Mouse (Mus musculus) stomach, embryonic 15.5 days (tissue): ENCODE data around the gene Mnx1. TPM values are rescaled to one million over a fixed set of nuclear protein-coding genes. Genes with fewer than 3 reads are reported as not detected.

Source experiments
- ATAC-seq: fragments of 200-750 bp; cut with Nextera tagmentation; 2 replicates; pipeline ENCODE4 v1.8.0; 2017; ENCODE audit warnings: low read depth, moderate number of reproducible peaks, moderate TSS enrichment; ENCODE audit not compliant: insufficient read depth, low FRiP score
- H3K27ac ChIP-seq: fragments of 300-500 bp; sonication (generic); 2 replicates; pipeline ENCODE4 v1.5.1; 2015; ENCODE audit warnings: mild to moderate bottlenecking, inconsistent platforms
- H3K27me3 ChIP-seq: fragments of 300-500 bp; sonication (generic); replicated peaks from 2 replicates; pipeline ENCODE4 v1.6.1; 2015; ENCODE audit warnings: inconsistent platforms
- H3K36me3 ChIP-seq: fragments of 300-500 bp; sonication (generic); 2 replicates; pipeline ENCODE4 v1.6.1; 2015; ENCODE audit warnings: inconsistent platforms
- H3K4me1 ChIP-seq: fragments of 300-500 bp; sonication (generic); 2 replicates; pipeline ENCODE4 v1.6.1; 2015; ENCODE audit warnings: inconsistent platforms
- H3K4me2 ChIP-seq: fragments of 300-500 bp; sonication (generic); 2 replicates; pipeline ENCODE4 v1.6.1; 2015; ENCODE audit warnings: mild to moderate bottlenecking, inconsistent platforms
- H3K4me3 ChIP-seq: fragments of 300-500 bp; sonication (generic); replicated peaks from 2 replicates; pipeline ENCODE4 v1.5.1; 2015; ENCODE audit warnings: inconsistent platforms
- H3K9ac ChIP-seq: fragments of 300-500 bp; sonication (generic); 2 replicates; pipeline ENCODE4 v1.6.1; 2015; ENCODE audit warnings: inconsistent platforms
- H3K9me3 ChIP-seq: fragments of 300-500 bp; sonication (generic); 2 replicates; pipeline ENCODE4 v1.6.1; 2016; ENCODE audit warnings: inconsistent platforms
- WGBS: fragments of 180-500 bp; shearing (Covaris S2); methylation state at CpG from one replicate; pipeline ENCODE4 v1.1.7; 2015; 5-methylcytosine and 5-hydroxymethylcytosine counted together
- polyA plus RNA-seq: library from polyadenylated mRNA; unstranded; fragments of >200 nt; fragmentation: Nextera tagmentation; extraction: Ambion mirVana; gene quantifications from 2 replicates; pipeline ENCODE4 v1.2.1, GENCODE M21; 2015

The Mnx1 gene
- polyA plus RNA-seq, 1 experiment from 2014 or later = 3.1 TPM

DNA sequence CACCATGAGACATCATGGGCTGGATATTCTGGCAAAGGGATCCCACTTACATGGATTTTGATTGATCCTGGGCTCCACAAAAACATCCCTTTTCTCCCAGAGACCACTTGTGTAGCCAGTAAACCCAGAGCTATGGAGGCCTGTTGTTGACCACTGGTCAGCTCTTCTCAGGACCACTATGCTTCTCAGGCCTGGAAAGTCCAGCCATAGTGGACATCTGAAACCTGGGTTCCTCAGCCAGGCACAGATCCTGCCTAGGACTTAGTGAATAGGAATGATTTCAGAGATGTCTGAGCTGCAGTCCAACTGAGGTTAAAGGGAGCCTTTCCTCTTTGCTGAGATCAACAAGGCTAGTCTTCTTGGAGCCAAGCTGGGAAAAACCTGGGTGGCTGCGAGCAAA lies 2.2 kb downstream of the Mnx1 start:
- Histone ChIP-seq H3K27ac (no peak overlapping the region), H3K27me3 (peaks cover 74% of the 10 kb centered on the region), H3K36me3 (no peaks in the 10 kb centered on the region), H3K4me3 (peak overlapping the region; percentile 49), H3K4me1 (0 out of 2 replicates have a peak, but pooled peaks cover 13% of the 10 kb centered on the region), H3K9ac (no peak overlapping the region), H3K4me2 (peak overlapping the region; percentile 74), H3K9me3 (no peaks in the 10 kb centered on the region)
- no peak for ATAC-seq
- WGBS = 13% methylated on average over 1 of the region's 1 CpGs

DNA sequence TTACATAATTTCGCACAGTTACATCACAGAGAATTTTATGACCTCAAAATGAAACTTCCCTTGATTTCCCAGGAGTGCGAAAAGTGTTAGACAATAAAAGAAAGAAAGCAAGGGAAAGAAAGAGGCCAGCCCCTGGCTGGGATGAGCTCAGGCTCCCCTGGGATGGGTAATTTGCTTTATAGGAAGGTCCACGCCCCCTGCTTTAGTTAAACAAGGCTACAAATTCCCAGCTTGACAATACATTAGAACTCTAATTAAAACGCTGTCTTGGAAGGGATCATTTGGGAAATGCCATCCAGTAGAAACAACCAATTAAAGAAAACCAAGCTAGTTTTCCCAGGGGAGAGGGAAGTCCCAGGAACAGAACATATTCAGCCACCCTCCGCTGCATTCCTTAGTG lies 2.7 kb downstream of the Mnx1 start:
- H3K4me3 ChIP-seq = peak overlapping the region; percentile 49
- H3K9me3 ChIP-seq = no peaks in the 10 kb centered on the region
- no peak for ATAC-seq
- peaks cover 74% of the 10 kb centered on the region for H3K27me3 ChIP-seq
- H3K27ac ChIP-seq = no peak overlapping the region
- 0 out of 2 replicates have a peak, but pooled peaks cover 13% of the 10 kb centered on the region for H3K4me1 ChIP-seq
- peak overlapping the region; percentile 74 for H3K4me2 ChIP-seq
- WGBS = 13% methylated on average over 5 of the region's 5 CpGs
- no peak overlapping the region for H3K9ac ChIP-seq
- H3K36me3 ChIP-seq = no peaks in the 10 kb centered on the region

DNA sequence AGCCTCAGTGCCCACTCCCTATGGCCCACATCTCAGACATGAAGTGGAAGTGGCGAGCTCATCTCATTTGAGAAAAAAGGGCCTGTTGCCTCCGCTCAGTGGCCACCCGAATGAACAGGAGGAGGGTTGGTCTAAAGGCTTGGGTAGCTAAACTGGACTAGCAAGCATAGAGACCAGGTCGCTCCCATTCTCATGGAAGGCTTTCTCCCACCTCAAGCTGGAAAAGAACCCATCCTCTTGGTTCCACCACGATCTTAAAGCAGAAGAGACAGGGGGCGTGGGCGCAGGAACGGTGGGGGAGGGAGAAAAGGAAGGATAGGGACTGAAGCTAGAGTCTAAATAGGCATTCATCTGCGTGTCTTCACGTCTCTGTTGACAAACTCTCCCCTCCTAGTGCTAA lies 3.2 kb downstream of the Mnx1 start:
- Histone ChIP-seq H3K4me1 (0 out of 2 replicates have a peak, but pooled peaks cover 13% of the 10 kb centered on the region), H3K27ac (no peak overlapping the region), H3K27me3 (peaks cover 71% of the 10 kb centered on the region), H3K36me3 (no peaks in the 10 kb centered on the region), H3K9me3 (no peaks in the 10 kb centered on the region), H3K4me3 (peak overlapping the region; percentile 49; the same call in 1 of the 2 replicates), H3K4me2 (peak overlapping the region; percentile 74; the same call in 1 of the 2 replicates), H3K9ac (no peak overlapping the region)
- no peak for ATAC-seq
- 12% methylated on average over 10 of the region's 10 CpGs for WGBS

DNA sequence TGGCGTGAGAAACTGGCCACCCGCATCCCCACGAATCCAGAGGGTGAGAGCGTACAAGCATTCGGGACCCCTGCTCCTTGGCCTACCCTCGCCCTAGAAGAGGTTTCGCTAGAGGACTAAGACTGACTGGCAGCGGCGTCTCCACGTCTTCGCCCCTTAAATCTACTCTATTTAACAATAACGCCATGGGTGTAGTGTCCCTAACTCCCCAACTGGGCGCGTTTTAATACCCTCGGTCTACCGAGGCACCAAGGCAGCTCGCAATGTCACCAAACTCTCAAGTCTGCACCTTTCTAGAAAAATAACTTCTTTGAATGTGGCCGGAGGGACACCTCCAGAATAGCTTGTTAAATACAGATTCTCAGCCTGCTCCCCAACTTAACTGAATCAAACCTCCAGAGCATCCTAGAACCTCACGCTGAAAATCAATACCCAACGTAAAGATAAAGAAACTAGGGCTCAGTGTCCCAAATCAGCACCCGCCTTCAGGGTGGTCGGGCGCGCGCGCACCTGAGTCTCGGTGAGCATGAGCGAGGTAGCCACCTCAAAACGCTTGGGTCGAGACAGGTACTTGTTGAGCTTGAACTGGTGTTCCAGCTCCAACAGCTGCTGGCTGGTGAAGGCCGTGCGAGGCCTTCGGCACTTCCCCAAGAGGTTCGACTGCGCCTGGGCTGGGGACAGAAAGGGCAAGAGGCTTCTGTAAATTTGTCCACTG lies 3.9 kb downstream of the Mnx1 start:
- no peaks in the 10 kb centered on the region for H3K9me3 ChIP-seq
- no peaks in the 10 kb centered on the region for H3K36me3 ChIP-seq
- no peak overlapping the region for H3K9ac ChIP-seq
- no peak for ATAC-seq
- H3K4me3 ChIP-seq = peak overlapping the region; percentile 49; the same call in 1 of the 2 replicates
- H3K4me1 ChIP-seq = 0 out of 2 replicates have a peak, but pooled peaks cover 13% of the 10 kb centered on the region
- H3K4me2 ChIP-seq = peak overlapping the region; percentile 74
- H3K27me3 ChIP-seq = peaks cover 73% of the 10 kb centered on the region
- no peak overlapping the region for H3K27ac ChIP-seq
- 9% methylated on average over 35 of the region's 35 CpGs for WGBS

DNA sequence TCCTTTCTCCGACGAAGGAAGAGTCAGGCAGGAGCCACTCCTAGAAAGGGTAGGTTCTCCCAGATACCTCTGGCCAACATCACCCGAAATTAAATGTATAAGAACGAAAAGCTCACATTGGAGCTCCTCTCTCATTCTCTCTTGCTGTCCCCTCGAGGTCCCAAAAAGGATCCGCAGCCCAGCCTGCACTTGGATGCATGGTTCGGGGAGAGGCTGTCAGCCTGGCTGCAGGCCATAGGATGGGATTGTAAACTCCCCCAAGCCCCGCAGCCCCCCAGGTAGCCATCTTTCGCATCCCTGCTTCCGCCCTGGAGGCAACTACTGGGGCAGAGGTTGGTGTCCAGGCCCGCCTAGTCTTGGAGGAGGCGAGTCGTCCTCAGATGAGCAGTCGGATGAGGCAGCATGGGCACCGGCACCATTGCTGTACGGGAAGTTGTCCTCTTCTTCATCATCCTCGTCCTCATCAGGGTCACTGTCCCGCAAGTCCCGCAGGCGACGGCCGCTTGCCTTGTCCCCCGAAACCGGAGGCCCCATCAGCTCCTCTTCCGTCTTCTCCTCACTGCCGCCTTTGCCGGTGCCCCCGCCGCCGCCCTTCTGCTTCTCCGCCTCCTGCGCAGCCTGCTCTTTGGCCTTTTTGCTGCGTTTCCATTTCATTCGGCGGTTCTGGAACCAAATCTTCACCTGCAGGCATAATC lies 4.6 kb downstream of the Mnx1 start:
- no peaks in the 10 kb centered on the region for H3K36me3 ChIP-seq
- H3K4me3 ChIP-seq = peak overlapping the region; percentile 49; the same call in 1 of the 2 replicates
- H3K9me3 ChIP-seq = no peaks in the 10 kb centered on the region
- no peak overlapping the region for H3K9ac ChIP-seq
- peaks cover 72% of the 10 kb centered on the region for H3K27me3 ChIP-seq
- 10% methylated on average over 35 of the region's 35 CpGs for WGBS
- peak overlapping the region; percentile 74 for H3K4me2 ChIP-seq
- H3K4me1 ChIP-seq = 0 out of 2 replicates have a peak, but pooled peaks cover 12% of the 10 kb centered on the region
- no peak overlapping the region for H3K27ac ChIP-seq
- no peak for ATAC-seq

DNA sequence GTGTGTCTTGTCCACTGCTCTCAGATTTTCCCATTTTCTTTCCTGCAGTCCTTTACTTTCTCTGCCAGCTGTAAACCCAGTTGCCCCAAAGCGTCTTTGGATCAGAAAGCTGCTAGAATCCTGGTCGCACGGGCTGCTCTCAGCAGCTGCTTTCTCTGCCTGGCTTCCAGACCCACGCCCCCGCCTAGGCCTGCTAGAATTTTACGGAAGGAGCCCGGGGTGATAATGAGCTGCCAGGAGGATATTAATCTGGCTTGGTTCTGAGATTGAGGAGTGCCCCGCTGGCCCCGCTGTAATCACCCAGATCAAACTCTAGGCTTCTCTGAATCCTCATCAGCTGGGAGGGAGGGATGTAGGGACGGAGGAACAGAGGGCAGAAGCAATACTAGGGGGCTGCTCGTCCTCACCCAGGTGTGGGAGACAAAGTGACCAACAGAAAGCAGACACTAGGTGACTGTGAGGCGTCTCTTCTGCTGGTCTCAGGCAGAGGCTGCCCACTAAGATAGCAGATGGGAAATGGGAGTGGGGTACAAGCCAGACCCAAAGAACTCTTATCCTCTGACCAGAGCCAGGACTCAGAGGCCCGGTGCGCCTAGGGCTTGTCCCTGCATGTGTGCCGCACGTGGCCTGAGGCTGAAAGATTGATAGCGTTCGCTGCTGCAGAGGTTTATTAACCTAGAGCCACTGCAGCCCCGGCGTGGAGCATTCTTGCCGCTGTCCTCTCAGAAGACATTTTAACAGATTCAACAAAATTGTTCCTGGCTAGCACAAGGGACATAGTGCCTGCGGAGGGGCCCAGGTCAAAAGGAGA lies 6.2 kb downstream of the Mnx1 start:
- H3K4me3 ChIP-seq = no peak overlapping the region
- H3K27ac ChIP-seq = no peak overlapping the region
- H3K27me3 ChIP-seq = peaks cover 68% of the 10 kb centered on the region
- H3K4me2 ChIP-seq = peak overlapping the region; percentile 15; the same call in 1 of the 2 replicates
- H3K9me3 ChIP-seq = no peaks in the 10 kb centered on the region
- H3K36me3 ChIP-seq = no peaks in the 10 kb centered on the region
- 9% methylated on average over 22 of the region's 22 CpGs for WGBS
- H3K4me1 ChIP-seq = 0 out of 2 replicates have a peak, but pooled peaks cover 5% of the 10 kb centered on the region
- no peak overlapping the region for H3K9ac ChIP-seq
- no peak for ATAC-seq

DNA sequence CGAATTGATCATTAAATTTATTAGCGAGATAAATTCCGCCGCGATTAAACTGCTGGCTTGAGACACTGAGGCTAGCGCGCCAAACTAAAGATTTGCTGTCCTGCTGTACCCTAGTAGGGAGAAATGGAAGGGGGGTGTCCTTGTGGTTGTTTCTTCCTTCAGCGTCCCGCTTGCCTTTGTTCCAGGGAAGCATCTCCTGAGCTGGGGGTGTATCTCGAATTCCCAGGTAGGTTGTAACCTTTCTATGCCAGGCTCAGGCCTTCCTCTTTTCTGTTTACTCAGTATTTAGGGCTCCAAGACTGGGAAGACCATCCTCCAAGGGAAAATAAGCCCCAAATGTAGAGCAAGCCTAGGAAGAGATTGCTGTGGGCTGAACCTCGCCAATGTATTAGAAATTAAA lies 6.9 kb downstream of the Mnx1 start:
- Histone ChIP-seq H3K4me3 (no peak overlapping the region), H3K9me3 (no peaks in the 10 kb centered on the region), H3K27ac (no peak overlapping the region), H3K4me2 (no peak overlapping the region), H3K36me3 (no peaks in the 10 kb centered on the region), H3K4me1 (0 out of 2 replicates have a peak, but pooled peaks cover 5% of the 10 kb centered on the region), H3K9ac (no peak overlapping the region), H3K27me3 (peaks cover 68% of the 10 kb centered on the region)
- ATAC-seq = no peak
- 10% methylated on average over 11 of the region's 11 CpGs for WGBS

DNA sequence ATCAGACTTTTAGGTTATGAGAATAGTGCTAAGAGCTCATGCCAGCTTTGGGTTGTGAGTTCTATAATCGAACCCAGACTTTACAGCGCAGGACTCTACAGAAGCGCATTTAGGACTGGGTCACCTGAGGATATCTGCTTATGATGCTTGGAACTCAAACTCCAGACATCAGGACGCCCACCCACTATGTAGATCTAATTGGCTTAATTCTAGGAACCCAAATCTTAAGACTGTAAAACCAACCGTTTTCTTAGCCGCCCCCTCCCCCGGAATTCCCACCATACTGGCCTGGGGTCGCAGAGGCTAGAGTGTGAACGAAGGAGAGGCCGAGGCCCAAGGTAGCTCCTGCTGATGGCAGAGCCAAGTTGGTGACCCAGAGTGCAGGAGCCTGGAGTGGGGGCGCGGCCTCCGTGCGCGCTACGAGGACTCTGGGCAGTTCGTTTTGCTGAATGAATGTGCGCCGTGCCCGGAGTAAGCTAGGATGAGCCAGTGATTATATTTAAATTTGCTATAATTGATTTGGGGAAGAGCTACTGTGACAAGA lies 7.3 kb downstream of the Mnx1 start:
- no peak for ATAC-seq

DNA sequence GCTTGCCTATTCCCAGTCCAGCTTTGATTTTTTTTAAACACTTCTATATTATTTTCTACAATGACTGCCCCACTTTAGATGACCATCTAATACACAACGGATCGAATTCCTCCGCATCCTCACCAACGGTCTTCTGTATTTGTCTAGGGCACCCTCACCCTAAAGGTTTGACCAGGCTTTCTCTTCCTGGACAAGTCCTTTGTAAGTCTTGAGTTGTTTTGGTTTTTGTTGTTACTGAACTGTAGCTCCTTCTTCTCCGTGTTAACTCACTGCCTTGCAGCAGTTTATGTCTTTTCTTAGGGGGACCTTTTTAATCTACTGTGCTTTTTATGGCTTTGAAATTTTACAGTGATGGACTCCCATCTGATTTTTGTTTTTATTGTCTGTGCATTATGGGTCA lies 8.0 kb downstream of the Mnx1 start:
- Histone ChIP-seq H3K4me1 (0 out of 2 replicates have a peak, but pooled peaks cover 5% of the 10 kb centered on the region), H3K4me3 (no peak overlapping the region), H3K9me3 (no peaks in the 10 kb centered on the region), H3K4me2 (no peak overlapping the region), H3K9ac (no peak overlapping the region), H3K36me3 (no peaks in the 10 kb centered on the region), H3K27me3 (peaks cover 59% of the 10 kb centered on the region), H3K27ac (no peak overlapping the region)
- no peak for ATAC-seq
- 25% methylated on average over 5 of the region's 5 CpGs for WGBS

More for the DNA sequence above, 7.3 kb downstream of the Mnx1 start:
- Histone ChIP-seq H3K9ac (no peak overlapping the region), H3K4me2 (no peak overlapping the region), H3K4me1 (0 out of 2 replicates have a peak, but pooled peaks cover 5% of the 10 kb centered on the region), H3K4me3 (no peak overlapping the region), H3K36me3 (no peaks in the 10 kb centered on the region), H3K27ac (no peak overlapping the region), H3K27me3 (peaks cover 65% of the 10 kb centered on the region), H3K9me3 (no peaks in the 10 kb centered on the region)
- WGBS = 18% methylated on average over 20 of the region's 20 CpGs

DNA sequence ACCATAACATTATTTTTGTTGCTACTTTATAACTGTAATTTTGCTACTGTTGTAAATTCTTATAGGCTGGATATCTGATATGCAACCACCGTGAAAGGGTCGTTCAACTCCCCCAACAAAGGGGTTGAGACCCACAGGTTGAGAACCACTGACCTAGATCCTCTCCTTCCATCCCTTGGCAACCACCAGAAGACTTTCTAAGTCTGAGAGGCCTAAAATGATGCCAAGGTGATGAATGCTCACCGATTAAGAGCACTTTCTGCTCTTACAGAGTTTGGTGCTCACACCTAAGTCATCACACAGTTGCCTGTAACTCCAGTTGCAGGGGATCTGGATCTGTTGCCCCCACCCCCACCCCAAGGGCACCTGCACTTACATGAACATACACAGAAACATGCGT lies 8.8 kb downstream of the Mnx1 start:
- Histone ChIP-seq H3K36me3 (no peaks in the 10 kb centered on the region), H3K4me3 (no peak overlapping the region), H3K4me2 (no peak overlapping the region), H3K27me3 (peaks cover 51% of the 10 kb centered on the region), H3K9ac (no peak overlapping the region), H3K27ac (no peak overlapping the region), H3K4me1 (0 out of 2 replicates have a peak, but pooled peaks cover 5% of the 10 kb centered on the region), H3K9me3 (no peaks in the 10 kb centered on the region)
- WGBS = 27% methylated on average over 4 of the region's 4 CpGs
- no peak for ATAC-seq

DNA sequence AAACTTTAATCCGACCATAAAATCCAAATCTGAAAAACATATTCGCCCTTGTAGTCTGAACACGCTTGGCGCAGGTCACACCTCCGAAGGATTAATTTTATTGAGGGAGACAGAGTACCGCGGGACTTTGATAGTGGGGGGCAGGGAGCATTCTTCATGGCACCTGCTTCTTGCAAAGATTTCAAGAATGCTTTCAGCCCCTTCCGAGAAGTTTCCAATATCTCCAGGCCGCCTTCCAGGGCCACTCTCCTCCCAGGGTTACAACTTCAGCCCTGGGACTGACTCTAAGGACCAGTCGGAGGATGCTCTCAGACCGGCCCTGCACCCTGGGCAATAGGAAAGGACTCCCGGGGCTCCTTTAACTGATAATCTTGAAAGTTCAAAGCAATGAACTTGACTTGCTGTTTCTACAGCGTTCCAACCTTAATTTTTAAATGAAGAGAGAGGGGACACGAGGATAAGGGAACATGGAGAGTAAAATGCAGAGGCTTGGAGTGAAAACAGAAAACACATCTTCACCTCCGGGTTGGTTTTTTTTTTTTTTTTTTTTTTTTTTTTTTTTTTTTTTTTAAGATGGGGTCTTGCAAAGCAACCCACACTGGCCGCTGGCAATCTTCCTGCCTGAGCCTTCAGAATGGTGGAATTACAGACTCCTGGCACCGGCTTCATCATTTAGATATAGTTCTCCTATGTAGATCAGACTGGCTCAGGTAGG lies 9.8 kb downstream of the Mnx1 start:
- no peak overlapping the region; the same call in 1 of the 2 replicates for H3K9ac ChIP-seq
- H3K27me3 ChIP-seq = peaks cover 41% of the 10 kb centered on the region
- no peak for ATAC-seq
- H3K27ac ChIP-seq = peak overlapping the region; percentile 81
- no peaks in the 10 kb centered on the region for H3K9me3 ChIP-seq
- no peaks in the 10 kb centered on the region for H3K36me3 ChIP-seq
- H3K4me2 ChIP-seq = peak overlapping the region; percentile 68
- peak overlapping the region; percentile 46 for H3K4me3 ChIP-seq
- 0 out of 2 replicates have a peak, but pooled peaks cover 5% of the 10 kb centered on the region for H3K4me1 ChIP-seq
- 4% methylated on average over 17 of the region's 17 CpGs for WGBS
